Mouse (Mus musculus) C3H10T1/2 (cell line): Measurements from ENCODE around the gene Asap3. TPM values are rescaled to one million over a fixed set of nuclear protein-coding genes. Genes with fewer than 3 reads are reported as not detected.

Experiments used
- polyA plus RNA-seq, 2 experiments: library from polyadenylated mRNA; unstranded; fragments of >200 nt; fragmentation: generic; extraction: Trizol; gene quantifications; one replicate each; pipeline ENCODE4 v1.2.1; 2012; ENCODE audit warnings: missing spikeins in 2 of 2

The Asap3 gene
- 10 to 100 TPM in 1 of 2 experiments, 1 to 10 TPM in 1; 1.4 to 11.2 TPM for polyA plus RNA-seq

GRCm38 (mm10) chr4:136206033-136206893 lies at the start of gene Asap3:
Asap3 (plus strand) TSS chr4:136206365.

GRCm38 (mm10) chr4:136172011-136172541 lies 34.1 kb upstream of the Asap3 start, which contains the start of gene E2f2:
E2f2 (plus strand) TSS chr4:136172394.

GRCm38 (mm10) chr4:136247729-136248463 lies 41.7 kb downstream of the Asap3 start, which contains the start of gene Tcea3:
Tcea3 (plus strand) TSS chr4:136247729.

GRCm38 (mm10) chr4:136284455-136284854 lies 78.3 kb downstream of the Asap3 start, which contains the start of gene Zfp46:
Zfp46 (plus strand) TSS chr4:136284683.

Other genes with a start within 250 kb of the Asap3 start
- 10 to 100 TPM; 26.2 to 35.1 TPM for gene Gale, start 242.6 kb upstream of the Asap3 start, polyA plus RNA-seq
- 10 to 100 TPM; 57.3 to 66.3 TPM for gene Lypla2, start 233.7 kb upstream of the Asap3 start, polyA plus RNA-seq
- gene Pithd1, start 219.1 kb upstream of the Asap3 start, polyA plus RNA-seq = 10 to 100 TPM; 25.4 to 35.3 TPM
- 10 to 100 TPM in 1 of 2 experiments, 1 to 10 TPM in 1; 3.0 to 16.7 TPM for gene Eloa, start 184.6 kb upstream of the Asap3 start, polyA plus RNA-seq
- gene Rpl11, start 152.9 kb upstream of the Asap3 start, polyA plus RNA-seq = 1,000 to 10,000 TPM; 1,860 to 3,283 TPM
- gene Id3, start 62.9 kb upstream of the Asap3 start, polyA plus RNA-seq = 100 to 1,000 TPM; 104 to 264 TPM
- gene E2f2, start 34.0 kb upstream of the Asap3 start, polyA plus RNA-seq = 1 to 10 TPM in 1 of 2 experiments, under 1 TPM in 1; 0.73 to 2.0 TPM
- 1 to 10 TPM; 3.8 to 9.2 TPM for gene Tcea3, start 41.4 kb downstream of the Asap3 start, polyA plus RNA-seq
- gene Zfp46, start 78.3 kb downstream of the Asap3 start, polyA plus RNA-seq = 10 to 100 TPM in 1 of 2 experiments, under 1 TPM in 1; 0.80 to 10.6 TPM
- 10 to 100 TPM in 1 of 2 experiments, 1 to 10 TPM in 1; 4.4 to 25.2 TPM for gene Hnrnpr, start 104.6 kb downstream of the Asap3 start, polyA plus RNA-seq
- not detected for gene Htr1d, start 217.2 kb downstream of the Asap3 start, polyA plus RNA-seq